In genomic region chr11:6769437-6769765, GRCm38 (mm10) we compare ENCODE assay signal across 9 mouse cellular contexts.
"Had no signal": no experiment of that assay in that cellular context is flagged by ENCODE, and none has a peak within 500 bp of the region (broad histone marks: within the 10 kb centered on the region; RNA-seq: fewer than 3 reads in every experiment).

No protein-coding gene starts in this region.

- DNase-seq: liver, embryonic 13.5 days had no signal

- H3K4me1 ChIP-seq: liver, embryonic 13.5 days; neural tube, embryonic 13.5 days; stomach, embryonic 15.5 days had no signal

- H3K9me3 ChIP-seq: liver, embryonic 13.5 days; neural tube, embryonic 13.5 days; stomach, embryonic 15.5 days had no signal

- H3K9ac ChIP-seq: liver, embryonic 13.5 days; stomach, embryonic 15.5 days had no signal

- ATAC-seq: intestine, postnatal 0 days had no signal

- H3K36me3 ChIP-seq: liver, embryonic 13.5 days; neural tube, embryonic 13.5 days; stomach, embryonic 15.5 days had no signal

- H3K27me3 ChIP-seq: liver, embryonic 13.5 days; neural tube, embryonic 13.5 days; stomach, embryonic 15.5 days had no signal

- H3K27ac ChIP-seq: kidney, postnatal 0 days; layer of hippocampus, adult 2 months; liver, embryonic 13.5 days; macrophage; neural tube, embryonic 13.5 days; stomach, embryonic 15.5 days had no signal

- H3K4me3 ChIP-seq: layer of hippocampus, adult 2 months; liver, embryonic 13.5 days; myocyte; neural tube, embryonic 13.5 days; stomach, embryonic 15.5 days had no signal

- H3K4me2 ChIP-seq: liver, embryonic 13.5 days; midbrain, embryonic 11.5 days; neural tube, embryonic 13.5 days; stomach, embryonic 15.5 days had no signal
